Mouse (Mus musculus) stomach, adult 2 months (tissue): Measurements from ENCODE around the gene Poll. TPM values are rescaled to one million over a fixed set of nuclear protein-coding genes. Genes with fewer than 3 reads are reported as not detected.

Experiments used
- polyA plus RNA-seq: library from polyadenylated mRNA; depleted of rRNA; stranded (reverse); fragments of >200 nt; gene quantifications from 2 replicates; pipeline ENCODE4 v1.2.3, GENCODE M21; 2012; rRNA removed

Gene Poll
- polyA plus RNA-seq, result 4.3 and 4.5 TPM in 2 replicates

DNA sequence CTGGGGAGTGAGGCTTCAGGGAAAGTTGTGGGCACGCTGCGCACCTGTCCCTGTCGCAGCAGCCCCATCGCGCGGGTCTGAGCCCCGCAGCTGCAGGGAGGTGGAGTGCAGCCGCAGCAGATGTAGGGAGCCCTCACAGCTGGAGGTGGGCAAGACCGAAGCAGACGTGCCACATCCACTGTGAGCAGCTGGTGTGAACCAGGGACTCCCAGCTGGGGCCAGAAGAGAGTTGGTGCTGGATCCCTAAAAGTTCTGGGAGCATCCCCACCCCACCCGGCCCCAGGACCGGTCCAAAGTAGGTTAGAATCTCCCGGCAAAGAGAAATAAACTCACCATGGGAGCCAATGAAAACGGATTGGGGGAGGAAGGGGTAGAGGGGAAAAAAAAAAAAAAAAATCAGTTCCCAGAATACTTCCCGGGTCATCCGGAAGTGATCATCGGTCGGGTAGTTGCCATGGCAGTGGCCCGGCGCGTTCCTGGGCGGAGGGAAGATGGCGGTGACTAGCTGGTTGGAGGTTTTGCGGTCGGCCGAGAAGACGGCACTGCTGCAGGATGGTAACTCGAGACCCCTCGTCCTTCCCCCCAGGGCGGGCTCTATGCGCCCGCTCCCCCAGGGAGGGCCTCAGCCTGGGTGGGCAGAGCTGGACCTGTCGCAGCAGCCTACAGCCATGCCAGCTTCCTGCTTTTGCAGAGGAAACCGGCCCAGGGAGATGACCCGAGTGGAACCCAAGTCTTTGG, at the start of gene Poll, which contains the start of gene Gm17018:
Gene Poll (minus strand): TSS at position 379 of the 738 bp plus-strand sequence.
Gene Gm17018 (plus strand): TSS at position 463 of the 738 bp plus-strand sequence.

Other genes with a start within 250 kb of the Poll start
- gene Btrc, start 196.8 kb downstream of the Poll start, polyA plus RNA-seq, result 1.4 and 2.4 TPM in 2 replicates
- gene Gm17018, start 84 bp upstream of the Poll start, polyA plus RNA-seq, result 1.4 and 2.1 TPM in 2 replicates
- 47.3 and 50.6 TPM in 2 replicates for gene Fbxw4, start 99.8 kb upstream of the Poll start, polyA plus RNA-seq
- not detected in 2 replicates for gene Fgf8, start 182.4 kb upstream of the Poll start, polyA plus RNA-seq
- gene Npm3, start 189.1 kb upstream of the Poll start, polyA plus RNA-seq, result 18.8 and 24.8 TPM in 2 replicates
- gene Mgea5, start 223.3 kb upstream of the Poll start, polyA plus RNA-seq, result 3.3 and 3.4 TPM in 2 replicates